Comparison of ENCODE assay signal across 1 mouse cellular context in the genomic region with DNA sequence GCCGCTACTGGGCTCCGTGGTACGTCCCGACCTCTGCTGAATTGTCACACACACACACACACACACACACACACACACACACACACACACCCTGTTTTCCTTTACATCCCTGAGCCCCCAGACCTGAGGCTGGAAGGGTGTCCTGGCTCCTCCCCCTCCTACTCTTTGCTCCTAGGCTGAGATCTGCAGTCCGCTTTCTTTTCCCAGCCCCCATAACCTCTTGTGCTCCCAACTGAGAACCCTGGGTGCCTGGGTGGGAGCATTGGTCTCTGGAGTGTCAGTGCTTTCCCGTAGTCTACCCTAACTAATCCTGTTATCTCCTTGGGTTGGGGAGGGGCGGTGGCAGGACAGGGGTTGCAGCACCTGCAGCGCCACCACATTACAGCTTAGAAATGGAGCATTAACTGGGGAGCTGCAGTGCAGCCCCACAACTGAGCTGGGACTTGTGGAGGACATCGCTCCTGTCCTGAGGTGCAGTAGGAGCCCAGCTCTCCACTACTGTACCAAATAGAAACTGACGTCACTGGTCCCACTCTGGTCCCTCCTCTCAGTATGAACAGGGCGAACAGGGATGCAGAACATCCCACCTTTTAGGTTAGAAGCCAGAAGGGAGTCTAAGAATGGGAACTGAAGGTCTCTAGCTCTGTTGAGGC.
TF ChIP-seq lines count a peak whose summit lies in the region.

No protein-coding gene starts in this region.

TF ChIP-seq in MEL, 35 proteins besides CTCF, POLR2A, EP300 and RAD21 (continued from another document):
- TF ChIP-seq MYB (IDR thresholded peaks at IDR 0.05; ENCODE audit: low read depth, low read length), result no peak
- TF ChIP-seq RCOR1 (IDR thresholded peaks at IDR 0.05; ENCODE audit: low read depth, low read length), result no peak
- no peak for TF ChIP-seq GATA1 (IDR thresholded peaks at IDR 0.05; ENCODE audit: low read depth, low read length)
- TF ChIP-seq ZC3H11A (IDR thresholded peaks at IDR 0.05; ENCODE audit: low read depth, low read length), result no peak
- TF ChIP-seq MYC (IDR thresholded peaks at IDR 0.05; ENCODE audit: low read depth, low read length), result no peak
- TF ChIP-seq NELFE (IDR thresholded peaks at IDR 0.05; ENCODE audit: low read depth, low read length), result no peak
- TF ChIP-seq JUND (IDR thresholded peaks at IDR 0.05; ENCODE audit: low read depth, low read length), result no peak
- TF ChIP-seq USF2 (IDR thresholded peaks at IDR 0.05; ENCODE audit: borderline replicate concordance in 1 of 2, insufficient read depth in 1 of 2, low read depth in 1 of 2, low read length in 2 of 2), result no peak
- no peak for TF ChIP-seq MEF2A (IDR thresholded peaks at IDR 0.05; ENCODE audit: extremely low read depth, insufficient replicate concordance, low read depth, low read length, poor library complexity, severe bottlenecking)
